Mouse (Mus musculus) activated CD4-positive, CD25-positive, alpha-beta regulatory T cell, adult 9 weeks (primary cell): ENCODE data around the gene Mup14. TPM values are rescaled to one million over a fixed set of nuclear protein-coding genes. Genes with fewer than 3 reads are reported as not detected.

Source experiments
- polyA plus RNA-seq: library from polyadenylated mRNA; unstranded; fragments of 100-300 nt; shearing (Covaris generic); gene quantifications from one replicate; pipeline ENCODE4 v1.2.1, GENCODE M21; 2017

Mup14 gene
- not detected for polyA plus RNA-seq

GRCm38 (mm10) chr4:61303900-61304299 is at the start of gene Mup14:
Gene Mup14 (minus strand): TSS chr4:61304000.

Other genes with a start within 250 kb of the Mup14 start
- gene Mup13, start 75.7 kb downstream of the Mup14 start, polyA plus RNA-seq, result not detected
- gene Mup15, start 135.7 kb upstream of the Mup14 start, polyA plus RNA-seq, result not detected
- not detected for gene Mup16, start 215.5 kb upstream of the Mup14 start, polyA plus RNA-seq